Mouse (Mus musculus): ENCODE data around the gene Ptprg.
A peak's percentile ranks its signal among the peaks of the same experiment; 100 is the strongest.

DNA sequence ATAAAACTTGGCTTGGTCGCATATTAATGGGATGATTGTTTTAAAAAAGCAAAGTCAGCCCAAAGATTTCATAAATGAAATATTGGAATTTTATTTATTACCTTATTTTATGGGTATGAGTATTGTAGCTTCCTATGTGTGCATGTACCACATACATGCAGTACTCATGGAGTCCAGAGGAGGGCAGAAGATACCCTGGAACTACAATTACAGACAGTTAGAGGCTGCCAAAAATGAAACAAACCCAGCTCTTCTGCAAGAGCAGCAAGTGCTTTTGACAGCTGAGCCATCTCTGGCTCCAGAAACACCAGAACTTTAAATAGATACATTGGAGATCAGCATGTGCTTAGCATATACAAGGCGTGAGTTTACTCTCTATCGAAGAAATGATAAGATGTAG, 592.6 kb downstream of the Ptprg start:
- TF ChIP-seq CTCF (IDR thresholded peaks at IDR 0.05; ENCODE audit: low read depth) (peak; percentile 10; the same call in 1 of the 2 replicates), EP300 (IDR thresholded peaks at IDR 0.05; ENCODE audit: low read depth) (no peak)
